Mouse (Mus musculus): ENCODE data around the gene Zdhhc19.

GRCm38 (mm10) chr16:32472276-32473015, 23.6 kb upstream of the Zdhhc19 start:
- no peak for TF ChIP-seq MAFK (IDR thresholded peaks at IDR 0.05; ENCODE audit: insufficient read depth, low read depth, low read length)
- TF ChIP-seq HCFC1 (IDR thresholded peaks at IDR 0.05; ENCODE audit: borderline replicate concordance, insufficient read depth, low read length) = no peak
- TF ChIP-seq ZC3H11A (IDR thresholded peaks at IDR 0.05; ENCODE audit: borderline replicate concordance, low read depth, low read length) = no peak
- no peak for TF ChIP-seq ZNF384 (IDR thresholded peaks at IDR 0.05; ENCODE audit: low read depth, low read length)
- no peak for TF ChIP-seq CHD2 (IDR thresholded peaks at IDR 0.05; ENCODE audit: low read depth, low read length)
